In the genomic region with DNA sequence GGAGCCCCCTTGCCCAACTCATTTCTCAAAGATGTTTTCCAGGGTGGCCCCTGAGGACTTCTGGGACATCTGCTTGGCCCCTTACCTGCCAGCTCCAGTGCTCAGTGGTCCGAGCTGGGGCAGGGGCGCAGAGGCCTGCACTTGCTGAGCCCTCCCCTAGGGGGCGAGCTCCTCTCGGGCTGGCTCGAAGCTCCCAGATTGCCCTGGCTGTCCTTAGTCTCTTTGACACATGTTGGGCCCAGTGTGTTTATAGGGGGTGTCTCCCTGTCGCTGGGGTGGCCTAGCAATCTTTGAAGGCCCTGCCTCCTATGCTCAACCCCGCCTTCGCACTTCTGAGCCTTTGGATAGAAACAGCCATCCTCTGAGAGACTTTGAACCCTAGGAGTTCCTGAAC, we compare ENCODE assay signal across 8 mouse cellular contexts. TPM values are rescaled to one million over a fixed set of nuclear protein-coding genes. Genes with fewer than 3 reads are reported as not detected.
DNase-seq lines count a peak whose midpoint lies in the region; ATAC-seq lines count a peak whose summit lies in the region.

No protein-coding gene starts in this region.

- H3K9ac ChIP-seq in heart, embryonic 12.5 days, result peak overlapping the region; percentile 75
- H3K9ac ChIP-seq in kidney, embryonic 15.5 days, result no peak overlapping the region

- peak; percentile 59 for ATAC-seq in common myeloid progenitor, adult 5-6 weeks (replicated peaks; ENCODE audit: low read depth, poor library complexity, severe bottlenecking)
- ATAC-seq in heart, embryonic 12.5 days (ENCODE audit: insufficient number of reproducible peaks, low FRiP score), result peak; percentile 26; the same call in 1 of the 2 replicates
- no peak; the same call in 1 of the 2 replicates for ATAC-seq in kidney, embryonic 15.5 days (replicated peaks; ENCODE audit: low FRiP score)

- H3K27ac ChIP-seq in heart, embryonic 12.5 days (ENCODE audit: poor library complexity, severe bottlenecking), result no peak overlapping the region
- no peak overlapping the region for H3K27ac ChIP-seq in kidney, embryonic 15.5 days

- peaks cover 68% of the 10 kb centered on the region for H3K4me1 ChIP-seq in heart, embryonic 12.5 days (replicated peaks)
- peaks cover 52% of the 10 kb centered on the region for H3K4me1 ChIP-seq in kidney, embryonic 15.5 days

- 4% methylated on average over 8 of the region's 8 CpGs for WGBS in heart, embryonic 12.5 days
- 5% methylated on average over 8 of the region's 8 CpGs for WGBS in kidney, embryonic 15.5 days

- peak overlapping the region; percentile 57 for H3K4me3 ChIP-seq in heart, embryonic 12.5 days
- H3K4me3 ChIP-seq in kidney, embryonic 15.5 days (replicated peaks), result peak overlapping the region; percentile 57

- H3K27me3 ChIP-seq in heart, embryonic 12.5 days (replicated peaks), result peaks cover 40% of the 10 kb centered on the region
- H3K27me3 ChIP-seq in kidney, embryonic 15.5 days, result peaks cover 65% of the 10 kb centered on the region

- H3K4me2 ChIP-seq in heart, embryonic 12.5 days, result peak overlapping the region; percentile 96
- peak overlapping the region; percentile 99 for H3K4me2 ChIP-seq in kidney, embryonic 15.5 days

- peak; percentile 31 for DNase-seq in 3T3-L1 (ENCODE audit: low read depth, low spot score)
- peak; percentile 80 for DNase-seq in MN1 (ENCODE audit: low spot score)
- peak; percentile 69 for DNase-seq in lung, postnatal 14 days
- DNase-seq in right cerebral cortex, postnatal 4 days, result peak; percentile 58
- DNase-seq in layer of hippocampus, adult 8-10 months (ENCODE audit: low spot score in 2 of 2), result no peak

- no peaks in the 10 kb centered on the region for H3K9me3 ChIP-seq in heart, embryonic 12.5 days (replicated peaks)
- no peaks in the 10 kb centered on the region for H3K9me3 ChIP-seq in kidney, embryonic 15.5 days (replicated peaks)

- H3K36me3 ChIP-seq in heart, embryonic 12.5 days, result no peaks in the 10 kb centered on the region
- no peaks in the 10 kb centered on the region for H3K36me3 ChIP-seq in kidney, embryonic 15.5 days

RNA-seq across cellular contexts. Expression of a gene that starts 5.6 kb away (rescaled TPM):
- 11.3 and 24.6 TPM in 2 replicates for total RNA-seq in common myeloid progenitor, adult 5-6 weeks (2017)
- 13.2 and 14.9 TPM in 2 replicates for polyA plus RNA-seq in heart, embryonic 12.5 days (2016; fragmentation: Nextera tagmentation; extraction: Ambion mirVana)
- 8.6 and 9.9 TPM in 2 replicates for polyA plus RNA-seq in kidney, embryonic 15.5 days (2015; fragmentation: Nextera tagmentation; extraction: Ambion mirVana)
- 10 to 100 TPM; 40.7 to 47.2 (median 44.0) TPM for total RNA-seq in layer of hippocampus, adult 8-10 months (2022)

RNA-seq across cellular contexts. Expression of a gene that starts 50.8 kb away (rescaled TPM):
- 1.4 and 2.5 TPM in 2 replicates for total RNA-seq in common myeloid progenitor, adult 5-6 weeks (2017)
- 7.3 and 8.8 TPM in 2 replicates for polyA plus RNA-seq in heart, embryonic 12.5 days (2016; fragmentation: Nextera tagmentation; extraction: Ambion mirVana)
- polyA plus RNA-seq in kidney, embryonic 15.5 days (2015; fragmentation: Nextera tagmentation; extraction: Ambion mirVana), result 9.8 and 10.3 TPM in 2 replicates
- total RNA-seq in layer of hippocampus, adult 8-10 months (2022), result 10 to 100 TPM in 2 of 4 experiments, 1 to 10 TPM in 2; 6.9 to 11.9 (median 9.6) TPM

Comparison
In these comparisons a context has a peak if more than half of its experiments do, and no peak if none do; other contexts are left out.
1. DNase-seq: peak in 3T3-L1 (single experiment), MN1 (single experiment), lung, postnatal 14 days (single experiment) and right cerebral cortex, postnatal 4 days (single experiment); none in layer of hippocampus, adult 8-10 months (0 of 2).